Mouse (Mus musculus) naive thymus-derived CD4-positive, alpha-beta T cell, adult 2 months (primary cell): ENCODE measurements around the gene Rhbdf2.
"Not testable (repeated sequence)": the region's sequence is repeated elsewhere in the genome, so short reads cannot be mapped to it uniquely, and the experiment has no call there.

Experiments used
- DNase-seq: peaks from one replicate; pipeline ENCODE4 v3.0.0-alpha.2; 2011; ENCODE audit warnings: low read depth

Gene Rhbdf2

DNA sequence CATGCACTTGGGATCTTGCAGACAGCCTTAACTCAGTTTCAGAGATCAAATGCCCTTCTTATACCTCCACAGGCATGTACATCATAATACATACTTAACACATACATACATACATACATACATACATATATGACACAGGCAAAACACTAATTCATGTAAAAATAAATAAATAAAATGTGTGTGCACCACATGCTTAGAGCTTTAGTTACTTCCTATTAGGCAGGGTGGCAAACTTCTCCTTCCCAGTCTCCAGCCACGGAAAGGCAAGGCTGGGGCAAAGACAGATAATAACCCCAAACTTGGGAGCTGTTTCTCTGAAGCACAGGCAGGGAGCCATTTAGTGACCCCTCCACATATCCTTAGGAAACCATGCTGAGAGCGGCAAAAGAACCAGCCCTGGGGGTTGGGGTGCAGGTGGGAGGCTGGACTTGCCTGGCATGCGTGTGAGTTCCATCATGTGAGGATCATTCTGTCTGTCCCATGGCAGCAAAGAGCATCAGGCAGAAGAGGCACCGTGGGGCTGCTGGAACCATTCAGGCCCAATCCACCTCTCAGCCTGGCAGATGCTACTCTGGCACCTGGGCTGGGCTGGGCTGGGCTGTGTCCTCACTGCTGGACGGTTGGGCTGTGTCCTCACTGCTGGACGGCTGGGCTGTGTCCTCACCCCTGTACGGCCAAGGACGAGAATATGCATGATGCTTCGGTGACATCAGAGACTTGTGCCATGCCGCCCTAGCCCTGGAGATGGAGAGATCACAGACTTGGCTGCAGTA, at the start of gene Rhbdf2:
Rhbdf2 (minus strand) TSS at position 721 of the 773 bp plus-strand sequence.
- no peak for DNase-seq

- DNase-seq = no peak
These were observed 49.6 kb upstream of the Rhbdf2 start for GRCm38 (mm10) chr11:116676175-116676976.

DNA sequence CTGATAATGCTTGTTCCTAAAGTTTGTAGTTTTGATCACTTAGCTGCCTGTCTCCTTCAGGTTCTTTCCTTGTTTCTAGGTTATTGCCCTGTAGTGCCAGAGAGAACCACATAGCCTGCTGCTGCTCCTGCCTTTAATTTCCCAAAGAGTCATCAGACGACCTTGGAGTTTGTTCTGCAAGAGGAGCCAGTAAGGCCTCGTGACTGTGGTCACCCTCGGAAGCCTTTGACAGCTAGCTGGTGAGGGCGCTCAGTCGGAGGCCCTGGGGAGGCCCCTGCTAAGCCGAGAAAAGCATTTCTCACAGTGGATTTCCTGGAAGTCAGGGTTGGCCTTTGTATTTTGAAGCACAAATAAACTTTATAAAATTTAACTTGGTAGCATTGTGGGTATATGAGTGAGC, 48.6 kb upstream of the Rhbdf2 start:
- not testable (repeated sequence) for DNase-seq

DNA sequence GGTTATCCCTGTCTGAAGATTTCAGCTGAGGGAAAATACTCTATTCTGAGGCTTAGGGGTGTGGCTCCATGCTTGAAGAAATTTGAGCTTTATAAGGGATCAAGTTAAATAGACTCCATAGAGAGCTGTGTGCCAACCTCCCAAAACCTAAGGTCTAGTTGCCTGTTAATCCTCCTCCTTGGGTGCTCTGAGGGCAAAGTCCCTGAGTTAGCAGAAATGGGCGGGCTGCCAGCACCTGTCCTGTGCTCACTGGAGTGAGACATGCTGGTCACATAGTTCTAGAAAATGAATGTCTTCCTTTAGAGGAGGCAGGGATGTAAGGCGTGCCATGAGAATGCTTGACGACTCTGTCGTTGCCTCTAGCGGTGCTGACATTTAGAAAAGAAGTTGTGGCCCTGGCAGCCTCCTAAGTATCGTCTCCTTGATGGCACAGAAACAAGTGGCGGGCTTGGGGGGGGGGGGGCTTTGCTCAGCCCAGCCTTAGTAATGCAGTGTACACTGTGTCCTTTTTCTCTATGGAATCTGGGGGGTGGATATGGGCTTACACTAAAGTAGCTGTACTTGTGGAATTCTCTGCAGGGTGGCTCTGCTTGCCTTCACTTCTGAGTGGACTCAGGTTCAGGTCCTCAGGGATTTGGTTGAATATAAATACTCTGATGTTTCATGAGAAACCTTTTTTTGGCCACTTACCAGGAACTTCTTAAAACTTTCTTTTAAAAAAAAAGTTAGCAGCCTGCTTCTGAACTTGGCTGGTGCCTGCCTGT, 48.0 kb upstream of the Rhbdf2 start:
- no peak for DNase-seq

DNA sequence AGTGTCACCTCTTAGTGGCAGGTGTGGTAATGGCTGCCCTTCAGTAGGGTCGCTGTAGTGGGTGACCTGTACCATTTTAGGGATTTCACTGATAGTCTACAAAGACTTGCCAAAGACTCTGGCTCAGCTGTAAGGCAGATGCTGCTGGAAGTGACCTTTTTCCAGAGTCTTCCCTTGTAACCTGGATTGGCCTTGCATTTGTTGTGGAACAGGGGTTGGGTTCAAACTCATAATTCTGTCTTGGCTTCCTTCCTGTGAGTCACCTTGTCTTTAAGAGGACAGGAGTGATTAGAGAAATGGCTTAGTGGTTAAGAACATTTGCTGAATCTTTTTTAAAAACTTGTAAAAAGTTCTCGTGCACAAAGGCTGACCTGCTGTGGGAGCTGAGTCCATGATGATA, 46.6 kb upstream of the Rhbdf2 start:
- no peak for DNase-seq

GRCm38 (mm10) chr11:116672595-116672994, 45.8 kb upstream of the Rhbdf2 start:
- no peak for DNase-seq

- no peak for DNase-seq
These were observed 45.1 kb upstream of the Rhbdf2 start for GRCm38 (mm10) chr11:116671845-116672434.

GRCm38 (mm10) chr11:116671112-116671844, 44.5 kb upstream of the Rhbdf2 start:
- peak; percentile 100 for DNase-seq

DNA sequence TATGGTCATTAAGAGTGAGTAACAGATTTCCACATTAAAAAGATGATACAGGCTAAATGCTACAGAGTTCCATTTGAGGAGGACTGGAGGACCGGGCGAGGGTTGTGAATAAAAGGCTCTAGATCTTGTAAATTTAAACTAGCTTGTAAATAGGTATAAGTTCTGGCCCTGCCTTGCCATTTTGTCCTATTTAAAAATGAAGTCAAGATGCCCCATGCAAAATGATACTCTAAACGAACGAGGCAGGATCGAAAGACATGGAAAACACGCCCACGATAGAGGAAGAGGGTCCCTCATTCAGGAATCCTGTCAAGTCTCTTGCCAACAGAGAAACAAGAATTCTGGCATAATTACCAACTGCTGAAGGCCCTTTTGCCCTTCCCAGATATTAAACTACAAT, 43.6 kb upstream of the Rhbdf2 start:
- DNase-seq = no peak

GRCm38 (mm10) chr11:116669787-116670365, 43.1 kb upstream of the Rhbdf2 start:
- DNase-seq = peak; percentile 74

DNA sequence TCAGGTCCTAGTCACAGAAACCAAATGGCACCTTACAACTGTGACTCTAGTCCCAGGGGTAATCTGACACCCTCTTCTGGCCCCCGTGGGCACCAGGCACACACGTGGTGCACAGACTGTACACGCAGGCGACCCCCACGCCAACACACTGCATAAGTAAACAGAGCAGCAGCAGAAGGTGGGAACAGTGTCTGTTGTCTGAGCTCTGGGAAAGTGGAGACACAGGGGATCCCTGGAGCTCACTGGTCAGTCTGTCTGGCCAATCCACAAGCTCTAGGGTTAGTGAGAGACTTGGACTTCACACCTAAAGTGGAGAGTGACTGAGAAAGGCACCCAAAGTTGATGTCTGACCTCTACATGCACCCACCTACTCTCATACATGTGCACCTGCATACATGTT, 42.5 kb upstream of the Rhbdf2 start:
- no peak for DNase-seq

- no peak for DNase-seq
These were observed 42.0 kb upstream of the Rhbdf2 start for GRCm38 (mm10) chr11:116668839-116669238.

GRCm38 (mm10) chr11:116668381-116668825, 41.6 kb upstream of the Rhbdf2 start:
- no peak for DNase-seq

GRCm38 (mm10) chr11:116667930-116668329, 41.1 kb upstream of the Rhbdf2 start:
- DNase-seq = no peak

DNA sequence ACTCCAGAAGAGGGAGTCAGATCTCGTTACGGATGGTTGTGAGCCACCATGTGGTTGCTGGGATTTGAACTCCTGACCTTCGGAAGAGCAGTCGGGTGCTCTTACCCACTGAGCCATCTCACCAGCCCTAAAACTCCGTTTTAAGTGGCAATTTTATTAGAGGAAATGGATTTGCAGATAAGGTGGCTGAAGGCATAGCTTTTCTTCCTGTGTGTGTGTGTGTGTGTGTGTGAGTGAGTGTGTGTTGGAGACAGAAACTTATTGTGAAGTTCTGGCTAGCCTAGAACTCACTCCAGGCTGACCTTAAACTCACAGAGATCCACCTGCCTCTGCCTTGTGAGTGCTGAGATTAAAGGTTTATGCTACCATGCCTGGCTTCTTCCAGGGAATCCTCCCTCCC, 40.2 kb upstream of the Rhbdf2 start:
- DNase-seq = not testable (repeated sequence)

DNA sequence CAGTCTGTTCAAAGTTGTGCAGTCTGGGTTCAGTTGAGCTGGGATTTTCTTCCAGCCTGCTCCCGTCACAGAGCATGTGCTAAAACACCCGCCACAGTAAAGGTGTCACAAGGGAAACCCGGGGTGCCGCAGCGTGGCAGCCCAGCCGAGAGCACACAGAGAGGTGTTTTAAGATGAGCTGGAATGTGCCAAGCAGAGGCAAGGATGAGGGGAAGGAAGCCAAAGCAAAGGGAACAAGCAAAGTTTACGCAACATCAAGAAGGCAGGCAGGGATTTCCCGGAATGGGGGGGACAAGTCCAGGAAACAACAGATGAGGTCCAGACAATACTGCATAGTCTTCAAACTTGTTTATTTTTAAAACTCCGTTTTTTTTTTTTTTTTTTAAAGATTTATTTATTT, 39.7 kb upstream of the Rhbdf2 start:
- no peak for DNase-seq

DNA sequence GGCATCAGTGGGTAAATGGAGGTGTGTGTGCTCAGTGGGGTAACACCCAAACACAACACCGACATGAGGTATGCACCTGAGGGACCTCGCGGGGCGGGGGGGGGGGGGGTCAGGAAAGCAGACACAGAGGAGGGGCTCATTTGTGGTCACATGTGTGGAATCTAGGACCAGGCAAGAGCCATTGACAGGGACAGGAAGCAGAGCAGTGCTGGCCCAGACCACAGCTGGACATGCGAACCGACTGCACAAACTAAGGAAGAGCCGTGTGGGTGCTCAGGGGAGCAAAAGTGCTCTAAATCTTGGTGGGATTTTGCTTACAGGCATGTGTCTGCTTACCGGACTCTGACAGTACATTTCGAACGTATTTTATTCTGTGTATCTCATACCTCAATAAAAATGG, 38.5 kb upstream of the Rhbdf2 start:
- no peak for DNase-seq

GRCm38 (mm10) chr11:116661948-116662377, 35.1 kb upstream of the Rhbdf2 start:
- no peak for DNase-seq

GRCm38 (mm10) chr11:116661291-116661947, 34.6 kb upstream of the Rhbdf2 start:
- no peak for DNase-seq

DNA sequence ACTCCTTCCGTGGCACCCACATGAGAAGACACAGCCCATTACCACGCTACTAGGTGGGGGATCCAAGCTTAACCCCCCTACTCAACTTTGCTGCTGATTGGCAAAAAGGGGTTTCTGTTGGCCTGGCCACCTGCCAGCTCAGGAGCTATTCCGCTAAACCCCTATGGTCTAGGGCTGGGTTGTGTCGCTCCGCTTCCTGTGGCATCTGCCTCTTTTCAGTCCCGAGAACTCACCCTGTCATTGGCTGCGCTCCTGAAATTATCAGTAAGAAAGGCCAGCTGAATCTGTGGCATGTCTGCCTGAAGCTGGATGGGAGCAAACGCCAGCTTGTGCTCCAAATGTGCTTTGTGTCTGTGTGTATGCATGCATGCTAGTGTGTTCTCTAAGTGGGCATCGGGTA, 33.4 kb upstream of the Rhbdf2 start:
- no peak for DNase-seq
